Mouse (Mus musculus): ENCODE results near the gene Ms4a2.
A peak's percentile ranks its signal among the peaks of the same experiment; 100 is the strongest.

Ms4a2 gene

GRCm38 (mm10) chr19:11623551-11623950 is at the start of gene Ms4a2:
TSS of gene Ms4a2 (minus strand) at chr19:11623719.
- no peak for DNase-seq (ENCODE audit: low read depth, low spot score)

GRCm38 (mm10) chr19:11661562-11661961 is 38.0 kb upstream of the Ms4a2 start:
- no peak for DNase-seq (ENCODE audit: low read depth, low spot score)

GRCm38 (mm10) chr19:11660459-11660858 is 36.9 kb upstream of the Ms4a2 start, which contains the start of gene Oosp2:
TSS of gene Oosp2 (minus strand) at chr19:11660559.
- no peak for DNase-seq (ENCODE audit: low read depth, low spot score)

- no peak for DNase-seq (ENCODE audit: low read depth, low spot score)
Observed at GRCm38 (mm10) chr19:11659142-11659541, 35.6 kb upstream of the Ms4a2 start.

GRCm38 (mm10) chr19:11649564-11649963 is 26.0 kb upstream of the Ms4a2 start:
- no peak for DNase-seq (ENCODE audit: low read depth, low spot score)

GRCm38 (mm10) chr19:11646166-11646565 is 22.6 kb upstream of the Ms4a2 start:
- no peak for DNase-seq (ENCODE audit: low read depth, low spot score)

- no peak for DNase-seq (ENCODE audit: low read depth, low spot score)
Observed at GRCm38 (mm10) chr19:11640732-11641131, 17.2 kb upstream of the Ms4a2 start, which contains the start of gene Ms4a3. TSS of gene Ms4a3 (minus strand) at chr19:11640851.

- no peak for DNase-seq (ENCODE audit: low read depth, low spot score)
Observed at GRCm38 (mm10) chr19:11639038-11639437, 15.5 kb upstream of the Ms4a2 start.

GRCm38 (mm10) chr19:11635572-11635971 is 12.1 kb upstream of the Ms4a2 start:
- no peak for DNase-seq (ENCODE audit: low read depth, low spot score)

GRCm38 (mm10) chr19:11634330-11634729 is 10.8 kb upstream of the Ms4a2 start:
- DNase-seq (ENCODE audit: low read depth, low spot score): no peak

GRCm38 (mm10) chr19:11633732-11634131 is 10.2 kb upstream of the Ms4a2 start:
- DNase-seq (ENCODE audit: low read depth, low spot score): no peak

- no peak for DNase-seq (ENCODE audit: low read depth, low spot score)
Observed at GRCm38 (mm10) chr19:11625231-11625630, 1.7 kb upstream of the Ms4a2 start.

- DNase-seq (ENCODE audit: low read depth, low spot score): no peak
Observed at GRCm38 (mm10) chr19:11624800-11625199, 1.3 kb upstream of the Ms4a2 start.

GRCm38 (mm10) chr19:11617983-11618382 is 5.5 kb downstream of the Ms4a2 start:
- no peak for DNase-seq (ENCODE audit: low read depth, low spot score)

GRCm38 (mm10) chr19:11614805-11615204 is 8.7 kb downstream of the Ms4a2 start:
- no peak for DNase-seq (ENCODE audit: low read depth, low spot score)

GRCm38 (mm10) chr19:11613776-11614443 is 9.6 kb downstream of the Ms4a2 start:
- DNase-seq (ENCODE audit: low read depth, low spot score): no peak

- DNase-seq (ENCODE audit: low read depth, low spot score): no peak
Observed at GRCm38 (mm10) chr19:11613084-11613483, 10.4 kb downstream of the Ms4a2 start.

- no peak for DNase-seq (ENCODE audit: low read depth, low spot score)
Observed at GRCm38 (mm10) chr19:11612293-11612692, 11.2 kb downstream of the Ms4a2 start.

- peak; percentile 12 for DNase-seq (ENCODE audit: low read depth, low spot score)
Observed at GRCm38 (mm10) chr19:11611541-11611945, 12.0 kb downstream of the Ms4a2 start.

GRCm38 (mm10) chr19:11608172-11608571 is 15.3 kb downstream of the Ms4a2 start:
- no peak for DNase-seq (ENCODE audit: low read depth, low spot score)

- no peak for DNase-seq (ENCODE audit: low read depth, low spot score)
Observed at GRCm38 (mm10) chr19:11604603-11605002, 18.9 kb downstream of the Ms4a2 start, which contains the start of gene Ms4a6d. TSS of gene Ms4a6d (minus strand) at chr19:11604849.

- DNase-seq (ENCODE audit: low read depth, low spot score): no peak
Observed at GRCm38 (mm10) chr19:11602026-11602425, 21.5 kb downstream of the Ms4a2 start.

- DNase-seq (ENCODE audit: low read depth, low spot score): no peak
Observed at GRCm38 (mm10) chr19:11601349-11601748, 22.2 kb downstream of the Ms4a2 start.

Data from brain, embryonic 18.5 days (tissue).